Mouse (Mus musculus) kidney, postnatal 10 days (tissue): ENCODE measurements around the gene Robo4.

Source experiments
- DNase-seq: peaks from one replicate; pipeline ENCODE4 v3.0.0; 2021; ENCODE audit warnings: mixed read lengths

The Robo4 gene

GRCm38 (mm10) chr9:37403011-37403410 lies 1.3 kb downstream of the Robo4 start:
- no peak for DNase-seq

- no peak for DNase-seq
Measured at GRCm38 (mm10) chr9:37406372-37406771, 4.7 kb downstream of the Robo4 start.

DNA sequence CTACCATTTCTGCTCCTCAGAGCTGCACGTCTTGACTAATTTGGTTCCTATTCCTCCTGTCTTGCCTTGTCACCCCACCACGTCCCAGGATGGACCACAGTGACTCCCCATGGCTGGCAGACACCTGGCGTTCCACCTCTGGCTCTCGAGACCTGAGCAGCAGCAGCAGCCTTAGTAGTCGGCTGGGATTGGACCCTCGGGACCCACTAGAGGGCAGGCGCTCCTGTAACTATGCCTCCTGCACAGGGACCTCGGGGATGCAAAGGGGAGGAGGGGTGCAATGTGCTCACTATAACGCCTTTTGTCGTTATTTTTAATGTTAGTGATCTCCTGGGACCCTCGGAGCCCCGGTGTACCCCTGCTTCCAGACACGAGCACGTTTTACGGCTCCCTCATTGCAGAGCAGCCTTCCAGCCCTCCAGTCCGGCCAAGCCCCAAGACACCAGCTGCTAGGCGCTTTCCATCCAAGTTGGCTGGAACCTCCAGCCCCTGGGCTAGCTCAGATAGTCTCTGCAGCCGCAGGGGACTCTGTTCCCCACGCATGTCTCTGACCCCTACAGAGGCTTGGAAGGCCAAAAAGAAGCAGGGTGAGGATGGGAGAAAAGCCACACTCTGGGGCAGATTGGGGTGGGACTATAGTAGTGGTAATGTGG lies 6.3 kb downstream of the Robo4 start:
- peak; percentile 64 for DNase-seq

GRCm38 (mm10) chr9:37409698-37410445 lies 8.2 kb downstream of the Robo4 start:
- DNase-seq: no peak

DNA sequence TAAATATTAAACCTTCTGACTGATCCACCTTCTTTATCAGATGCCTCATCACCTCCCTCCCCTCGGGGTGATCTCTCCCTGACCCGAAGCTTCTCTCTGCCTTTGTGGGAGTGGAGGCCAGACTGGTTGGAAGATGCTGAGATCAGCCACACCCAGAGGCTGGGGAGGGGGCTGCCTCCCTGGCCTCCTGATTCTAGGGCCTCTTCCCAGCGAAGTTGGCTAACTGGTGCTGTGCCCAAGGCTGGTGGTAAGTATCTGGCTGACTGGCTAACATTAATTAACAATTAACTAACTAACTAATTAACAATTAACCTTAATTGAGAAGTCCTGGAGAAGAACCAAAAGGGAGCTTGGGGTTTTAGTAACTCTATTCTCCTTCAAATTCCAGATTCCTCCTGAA lies 11.3 kb downstream of the Robo4 start:
- DNase-seq: no peak

- no peak for DNase-seq
Measured at GRCm38 (mm10) chr9:37414666-37415065, 13.0 kb downstream of the Robo4 start.

DNA sequence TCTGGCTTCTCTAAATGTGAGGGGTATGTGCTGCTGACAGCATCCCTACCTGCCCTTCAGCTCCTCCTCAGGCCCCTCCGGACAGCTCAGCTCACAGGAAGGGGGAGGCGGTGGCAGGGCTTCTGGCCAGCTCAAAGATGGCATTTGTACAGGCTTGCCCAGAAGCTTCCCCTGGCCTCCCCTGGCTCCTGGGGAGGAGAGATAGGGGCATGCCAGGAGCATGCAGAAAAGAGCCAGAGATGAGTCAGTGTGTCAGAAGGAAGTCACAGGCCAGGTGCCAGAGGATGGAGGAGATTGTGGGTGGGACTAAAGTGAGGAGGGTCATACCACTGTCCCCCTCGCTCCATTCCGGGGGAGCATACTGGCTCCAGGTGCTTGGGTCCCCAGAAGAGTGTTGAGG lies 17.1 kb downstream of the Robo4 start:
- no peak for DNase-seq

GRCm38 (mm10) chr9:37420676-37421075 lies 19.0 kb downstream of the Robo4 start:
- DNase-seq: peak; percentile 94

DNA sequence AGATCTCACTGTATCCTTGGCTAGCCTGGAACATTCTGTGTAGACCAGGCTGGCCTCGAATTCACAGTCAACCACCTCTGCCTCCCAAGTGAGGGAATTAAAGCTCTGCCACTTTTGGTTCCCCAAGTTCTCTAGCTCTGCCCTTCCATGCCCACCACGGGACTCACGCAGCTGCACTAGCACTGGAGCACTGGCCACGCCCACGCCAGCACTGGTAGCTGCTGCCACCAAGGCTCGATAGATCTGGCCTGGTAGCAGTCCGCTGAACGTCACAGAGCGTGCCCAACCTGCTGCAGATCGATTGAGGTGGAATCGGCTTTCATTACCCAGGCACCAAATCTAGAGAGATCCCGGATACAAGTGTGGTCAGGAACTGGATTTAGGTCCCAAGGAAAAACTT lies 19.5 kb downstream of the Robo4 start:
- DNase-seq: peak; percentile 55

GRCm38 (mm10) chr9:37429326-37429725 lies 27.6 kb downstream of the Robo4 start:
- DNase-seq: no peak

- peak; percentile 94 for DNase-seq
Measured at GRCm38 (mm10) chr9:37430582-37430981, 28.9 kb downstream of the Robo4 start.

DNA sequence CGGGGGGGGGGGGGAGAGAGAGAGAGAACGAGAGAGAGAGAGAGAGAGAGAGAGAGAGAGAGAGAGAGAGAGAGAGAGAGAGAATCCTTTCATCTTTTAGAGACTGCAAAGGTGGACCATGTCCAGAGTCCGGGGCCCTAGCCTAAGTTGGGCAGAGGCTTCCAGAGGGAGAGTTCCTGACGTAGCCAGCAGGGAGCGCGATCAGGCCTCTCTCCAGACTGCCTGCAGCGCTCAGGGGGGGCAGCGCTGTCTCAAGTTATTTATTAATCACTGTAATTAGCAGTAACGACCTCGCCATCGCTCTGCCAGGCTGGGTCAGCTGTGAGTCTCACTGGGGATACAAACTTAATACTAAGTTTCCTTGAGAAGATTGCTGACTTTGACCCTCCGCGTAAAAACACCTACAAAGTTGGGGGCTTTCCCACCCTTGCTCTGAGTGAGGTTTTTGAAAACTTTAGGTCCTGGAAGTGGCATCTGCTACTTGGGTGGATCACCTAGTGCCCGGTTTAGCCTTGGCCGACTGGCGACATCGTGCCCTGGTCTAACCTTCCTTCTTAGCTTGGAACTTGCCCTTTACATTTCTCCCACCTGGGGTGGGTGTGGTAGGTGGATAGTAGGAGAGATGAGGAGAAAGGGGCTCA lies 30.4 kb downstream of the Robo4 start:
- peak; percentile 87 for DNase-seq

GRCm38 (mm10) chr9:37432720-37433421 lies 31.2 kb downstream of the Robo4 start, which contains the start of gene Robo3:
TSS of gene Robo3 (minus strand) at chr9:37433246.
- DNase-seq: peak; percentile 18

DNA sequence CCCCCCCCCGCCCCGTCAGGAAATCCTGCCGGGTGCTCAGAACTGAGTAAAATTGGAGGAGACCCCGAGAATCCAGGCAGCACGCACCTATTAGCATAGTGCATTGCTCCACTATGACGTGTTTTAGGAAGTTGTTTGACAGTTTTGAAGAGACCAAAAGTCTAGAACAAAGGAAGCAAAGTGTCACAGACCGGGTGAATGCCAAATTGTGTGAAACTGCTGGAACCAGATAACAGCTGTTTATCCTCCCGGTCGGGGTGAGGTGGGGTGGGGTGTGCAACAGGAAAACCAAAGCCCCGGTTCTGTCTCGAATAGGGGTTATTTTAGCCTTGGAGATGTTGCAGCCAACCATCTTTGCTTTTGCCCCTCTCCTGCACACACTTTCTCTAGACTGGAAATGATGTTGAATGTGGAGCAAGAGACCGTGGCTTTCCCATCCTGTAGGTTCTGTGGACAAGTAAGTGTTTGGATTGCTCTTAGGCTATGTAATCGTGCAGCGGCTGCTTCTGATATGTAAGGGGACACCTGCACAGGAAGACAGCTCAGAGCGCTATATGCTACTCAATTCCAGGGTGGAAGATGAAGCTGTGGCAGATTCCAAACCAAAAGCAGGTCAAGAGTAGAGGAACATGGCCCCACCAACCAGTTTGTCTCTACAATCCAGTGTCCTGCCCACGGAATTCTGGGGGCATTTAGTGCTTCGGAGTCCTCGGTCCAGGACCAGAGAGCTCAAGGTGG lies 32.3 kb downstream of the Robo4 start:
- peak; percentile 49 for DNase-seq

- DNase-seq: no peak
Measured at GRCm38 (mm10) chr9:37434932-37435331, 33.2 kb downstream of the Robo4 start.

- DNase-seq: no peak
Measured at GRCm38 (mm10) chr9:37435616-37436015, 33.9 kb downstream of the Robo4 start.

DNA sequence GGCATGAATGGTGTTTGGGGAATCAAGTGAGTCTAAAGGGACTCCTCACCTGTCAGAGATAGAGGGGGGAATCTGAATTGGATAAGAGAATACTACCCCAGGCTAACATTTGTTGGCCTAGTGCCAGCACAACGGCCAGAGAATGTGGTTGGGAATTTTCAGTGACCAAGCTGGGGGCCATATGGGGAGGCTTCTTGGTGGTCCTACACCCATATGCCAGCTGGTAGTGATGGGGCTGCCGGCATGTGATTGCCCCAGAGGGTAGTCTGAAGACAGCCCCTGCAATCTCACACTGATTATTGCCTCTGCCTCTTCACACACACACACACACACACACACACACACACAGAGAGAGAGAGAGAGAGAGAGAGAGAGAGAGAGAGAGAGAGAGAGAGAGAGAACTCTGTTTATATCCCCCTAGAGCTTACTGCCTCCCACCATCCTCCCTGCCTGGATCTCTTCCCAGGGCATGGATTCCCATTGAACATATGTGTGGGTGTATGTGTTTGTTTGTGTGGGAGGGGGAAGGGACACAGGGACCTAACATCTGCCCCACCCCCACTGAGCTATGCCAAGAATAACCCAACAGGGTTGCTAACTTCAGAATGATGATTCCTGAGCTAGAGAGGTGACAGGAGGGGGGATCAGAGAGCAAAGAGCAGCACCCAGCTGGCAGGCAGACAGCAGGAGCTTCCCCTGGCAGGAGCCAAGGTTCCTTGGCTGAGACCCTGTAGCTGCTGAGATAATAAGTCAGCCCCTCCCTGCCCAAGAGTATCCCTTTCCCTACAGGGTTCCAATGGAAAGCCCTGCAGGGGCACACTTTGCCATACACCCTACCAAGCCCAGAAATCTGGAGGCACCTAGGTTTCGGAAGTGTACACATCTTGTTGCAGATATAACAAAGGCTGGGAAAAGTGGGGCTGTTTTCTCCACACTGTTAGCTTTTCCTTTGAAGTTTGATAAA lies 36.4 kb downstream of the Robo4 start:
- peak; percentile 50 for DNase-seq

- DNase-seq: no peak
Measured at GRCm38 (mm10) chr9:37452401-37452800, 50.7 kb downstream of the Robo4 start.

GRCm38 (mm10) chr9:37453328-37453727 lies 51.6 kb downstream of the Robo4 start:
- no peak for DNase-seq

GRCm38 (mm10) chr9:37454011-37454492 lies 52.4 kb downstream of the Robo4 start:
- DNase-seq: no peak

- DNase-seq: no peak
Measured at GRCm38 (mm10) chr9:37454991-37455390, 53.3 kb downstream of the Robo4 start.
